Mouse (Mus musculus) CH12.LX (cell line): Measurements from ENCODE around the gene Atp13a5.

ENCODE experiments used
- CHD2 ChIP-seq: IDR thresholded peaks from 2 replicates; pipeline ENCODE4 v1.6.1; 2011; ENCODE audit warnings: low read length, improper control_type of control experiment
- CTCF ChIP-seq, 2 experiments: IDR thresholded peaks in 1 of 2; conservative IDR thresholded peaks in 1 of 2; 2 replicates each; pipeline ENCODE4 v1.5.1; 2011 to 2012; ENCODE audit warnings: low read depth in 2 of 2, low read length in 2 of 2, improper control_type of control experiment in 1 of 2, inconsistent platforms in 1 of 2, mild to moderate bottlenecking in 1 of 2, moderate library complexity in 1 of 2
- EP300 ChIP-seq: IDR thresholded peaks from 2 replicates; pipeline ENCODE4 v1.6.1; 2011; ENCODE audit warnings: low read length, improper control_type of control experiment
- ETS1 ChIP-seq: conservative IDR thresholded peaks from 2 replicates; pipeline ENCODE4 v1.6.1; 2012; ENCODE audit warnings: low read depth, mild to moderate bottlenecking, inconsistent platforms, low read length, improper control_type of control experiment, moderate library complexity
- KAT2A ChIP-seq: IDR thresholded peaks from 2 replicates; pipeline ENCODE4 v1.6.1; 2012; ENCODE audit warnings: low read length, improper control_type of control experiment, inconsistent platforms; ENCODE audit not compliant: insufficient replicate concordance
- MAFK ChIP-seq: IDR thresholded peaks from 2 replicates; pipeline ENCODE4 v1.6.1; 2011; ENCODE audit warnings: low read length, improper control_type of control experiment; ENCODE audit not compliant: insufficient replicate concordance
- MAZ ChIP-seq: IDR thresholded peaks from 2 replicates; pipeline ENCODE4 v1.6.1; 2012; ENCODE audit warnings: low read depth, mild to moderate bottlenecking, inconsistent platforms, low read length, improper control_type of control experiment, moderate library complexity
- NELFE ChIP-seq: IDR thresholded peaks from 2 replicates; pipeline ENCODE4 v1.6.1; 2011; ENCODE audit warnings: low read depth, low read length, improper control_type of control experiment
- POLR2A ChIP-seq: IDR thresholded peaks from 2 replicates; pipeline ENCODE4 v1.6.1; 2011; ENCODE audit warnings: low read depth, mild to moderate bottlenecking, improper control_type of control experiment, low read length
- RAD21 ChIP-seq: IDR thresholded peaks from 2 replicates; pipeline ENCODE4 v1.6.1; 2011; ENCODE audit warnings: low read depth, mild to moderate bottlenecking, low read length, improper control_type of control experiment, moderate library complexity
- RCOR1 ChIP-seq: conservative IDR thresholded peaks from 2 replicates; pipeline ENCODE4 v1.6.1; 2012; ENCODE audit warnings: low read depth, mild to moderate bottlenecking, inconsistent platforms, low read length, improper control_type of control experiment
- SIN3A ChIP-seq: IDR thresholded peaks from 2 replicates; pipeline ENCODE4 v1.6.1; 2012; ENCODE audit warnings: low read length, improper control_type of control experiment, inconsistent platforms
- SMC3 ChIP-seq: IDR thresholded peaks from 2 replicates; pipeline ENCODE4 v1.6.1; 2011; ENCODE audit warnings: low read depth, low read length, improper control_type of control experiment
- TCF12 ChIP-seq: IDR thresholded peaks from 2 replicates; pipeline ENCODE4 v1.6.1; 2014; ENCODE audit warnings: low read depth, mild to moderate bottlenecking, inconsistent platforms, low read length, improper control_type of control experiment

DNA sequence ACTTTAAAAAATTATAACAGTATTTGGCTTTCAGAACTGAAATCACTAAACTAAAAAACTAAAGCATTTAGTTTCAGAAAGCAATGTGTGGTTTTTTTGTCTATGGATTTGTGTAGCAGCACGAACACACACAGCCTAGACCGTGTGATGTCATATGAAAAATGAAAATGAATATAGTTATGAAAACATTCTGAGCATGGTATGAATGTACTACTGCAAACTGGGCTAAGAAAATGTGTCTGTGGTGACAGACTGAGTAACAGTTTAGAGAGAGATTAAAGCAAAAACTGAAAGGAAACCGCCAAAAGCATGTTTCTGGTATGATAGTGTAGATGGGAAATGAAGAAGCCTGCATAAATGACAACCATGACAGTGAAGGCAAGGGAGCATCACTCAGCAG lies 57.8 kb downstream of the Atp13a5 start:
- TF ChIP-seq NELFE: no peak
- TF ChIP-seq SIN3A: no peak
- TF ChIP-seq MAFK: no peak
- no peak for TF ChIP-seq POLR2A
- TF ChIP-seq SMC3: no peak
- no peak for TF ChIP-seq CTCF (conservative IDR thresholded peaks at IDR 0.05 in 1 of 2, IDR thresholded peaks at IDR 0.05 in 1 of 2; ENCODE audit: low read depth in 2 of 2, low read length in 2 of 2)
- TF ChIP-seq EP300: no peak
- no peak for TF ChIP-seq RAD21
- no peak for TF ChIP-seq MAZ
- no peak for TF ChIP-seq KAT2A
- TF ChIP-seq TCF12: no peak
- TF ChIP-seq RCOR1: no peak
- TF ChIP-seq CHD2: no peak
- no peak for TF ChIP-seq ETS1
